Mouse (Mus musculus): ENCODE results near the gene Vps26b. TPM values are rescaled to one million over a fixed set of nuclear protein-coding genes. Genes with fewer than 3 reads are reported as not detected.
A peak's percentile ranks its signal among the peaks of the same experiment; 100 is the strongest.

Gene Vps26b
- total RNA-seq, 2 experiments from 2014 or later = 110 to 112 TPM

- intact Hi-C loops (cut with DNase I) = no loop called here
- DNase-seq (ENCODE audit: low spot score in 2 of 2) = peak; percentile 15 to 23
Measured at GRCm38 (mm10) chr9:26998669-26999460, 31.0 kb downstream of the Vps26b start.

DNA sequence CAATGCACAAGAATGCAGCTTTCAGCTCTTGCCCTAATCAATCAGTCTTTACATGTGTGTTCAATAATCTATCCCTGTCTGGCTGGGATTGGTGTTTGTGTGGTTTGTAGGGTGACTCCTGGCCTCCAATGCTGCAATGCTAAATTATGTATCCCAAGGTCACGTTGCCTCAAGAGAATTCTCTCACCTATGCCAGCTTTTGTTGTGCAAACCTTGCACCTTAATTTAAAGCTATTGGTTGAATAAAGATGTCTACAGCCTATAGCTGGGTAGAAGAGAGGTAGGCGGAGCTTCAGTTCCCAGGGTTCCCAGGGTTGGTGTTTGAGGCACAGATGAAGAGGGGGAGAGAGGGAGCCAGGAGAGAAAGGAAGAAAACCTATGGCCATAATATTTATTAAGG, 32.4 kb downstream of the Vps26b start:
- no peak for DNase-seq (ENCODE audit: low spot score in 2 of 2)
- intact Hi-C loops (cut with DNase I) = no loop called here

GRCm38 (mm10) chr9:26997062-26997461, 32.8 kb downstream of the Vps26b start:
- no peak for DNase-seq (ENCODE audit: low spot score in 2 of 2)
- intact Hi-C loops (cut with DNase I) = no loop called here

- DNase-seq (ENCODE audit: low spot score in 2 of 2) = no peak
- intact Hi-C loops (cut with DNase I) = no loop called here
Measured at GRCm38 (mm10) chr9:26993900-26994299, 36.0 kb downstream of the Vps26b start.

- DNase-seq (ENCODE audit: low spot score in 2 of 2) = no peak
- intact Hi-C loops (cut with DNase I) = no loop called here
Measured at GRCm38 (mm10) chr9:26993118-26993517, 36.7 kb downstream of the Vps26b start.

- DNase-seq (ENCODE audit: low spot score in 2 of 2) = no peak
- intact Hi-C loops (cut with DNase I) = no loop called here
Measured at GRCm38 (mm10) chr9:26990181-26990580, 39.7 kb downstream of the Vps26b start.

DNA sequence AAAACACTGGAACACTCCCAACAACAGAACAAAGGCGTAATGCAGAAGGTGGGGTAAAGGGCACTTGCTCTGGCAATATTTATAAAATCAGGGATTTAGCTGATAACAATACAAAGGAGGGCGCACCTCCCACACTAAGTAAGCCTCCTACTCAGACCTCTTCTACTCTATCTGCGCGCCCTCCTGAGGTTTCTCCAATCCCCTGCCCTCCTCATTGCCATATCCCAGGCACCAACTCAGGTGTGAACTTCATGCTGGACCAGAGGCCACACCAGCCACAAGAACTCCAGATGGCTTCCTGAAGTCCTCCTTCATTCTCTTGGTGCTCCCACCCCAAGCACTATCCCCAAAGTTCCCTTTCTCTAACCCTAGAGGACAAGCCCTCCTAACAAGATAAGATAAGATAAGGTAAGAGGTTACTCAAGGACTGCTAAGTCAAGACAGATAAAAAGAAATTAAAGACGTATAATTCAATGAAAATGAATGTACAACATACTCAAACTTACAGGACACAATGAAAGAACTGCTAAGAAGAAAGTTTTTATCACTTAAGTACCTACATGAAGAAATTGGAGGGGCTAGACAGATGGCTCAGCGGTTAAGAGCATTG, 44.1 kb downstream of the Vps26b start:
- DNase-seq (ENCODE audit: low spot score in 2 of 2) = no peak

GRCm38 (mm10) chr9:26985090-26985613, 44.7 kb downstream of the Vps26b start:
- no peak for DNase-seq (ENCODE audit: low spot score in 2 of 2)
- intact Hi-C loops (cut with DNase I) = no loop called here

More for the DNA sequence above, 44.1 kb downstream of the Vps26b start:
- intact Hi-C loops (cut with DNase I) = no loop called here

DNA sequence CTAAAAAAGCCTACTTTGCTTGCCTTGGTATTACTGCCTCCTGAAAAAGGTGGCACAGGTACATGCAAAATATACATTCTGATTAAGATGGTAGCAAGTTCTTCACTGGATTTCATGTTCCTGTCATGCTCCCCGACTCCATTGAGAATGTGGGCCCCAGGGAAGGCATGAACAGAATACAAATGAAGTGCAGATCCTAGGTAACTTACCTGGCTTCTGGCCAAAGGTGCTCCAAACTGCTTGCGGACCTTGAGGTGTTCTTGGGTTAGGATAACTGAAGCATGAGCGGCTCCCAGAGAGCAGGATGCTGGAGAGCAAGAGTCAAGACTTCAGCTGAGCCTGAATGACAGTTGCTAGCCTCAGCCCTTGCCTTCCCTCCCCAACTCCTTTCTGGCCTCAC, 51.1 kb downstream of the Vps26b start:
- no peak for DNase-seq (ENCODE audit: low spot score in 2 of 2)
- intact Hi-C loops (cut with DNase I) = no loop called here

DNA sequence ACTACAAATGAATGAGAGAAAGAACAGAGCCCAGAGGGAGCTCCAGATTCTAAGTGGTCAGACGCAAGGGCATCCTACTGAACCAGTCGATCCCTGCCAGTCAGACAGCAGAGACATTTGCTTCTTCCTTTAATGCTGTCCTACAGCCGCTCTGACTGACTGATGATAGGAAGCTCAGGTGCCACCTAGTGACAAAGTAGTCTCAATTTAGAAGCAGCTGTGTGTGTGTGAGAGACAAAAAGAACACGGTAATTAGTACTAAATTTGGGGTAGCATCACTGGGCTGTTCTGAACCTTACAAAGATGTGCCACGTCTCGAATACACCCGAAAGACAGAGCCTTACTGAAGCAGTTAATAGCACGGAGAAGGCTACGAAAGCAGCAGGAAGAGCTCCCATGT, 52.1 kb downstream of the Vps26b start:
- intact Hi-C loops (cut with DNase I) = no loop called here
- peak in 1 of 2 experiments; percentile 23 for DNase-seq (ENCODE audit: low spot score in 2 of 2)

Other genes starting within 250 kb of the Vps26b start
- gene Glb1l2, start 223.6 kb downstream of the Vps26b start, total RNA-seq (2021) = under 1 TPM; 0.11 to 0.61 TPM
- not detected for gene Glb1l3, start 169.2 kb downstream of the Vps26b start, total RNA-seq (2021)
- gene Gm1110, start 107.0 kb downstream of the Vps26b start, total RNA-seq (2021) = not detected
- gene Acad8, start 30.5 kb downstream of the Vps26b start, total RNA-seq (2021) = 10 to 100 TPM; 30.1 to 30.6 TPM
- gene Thyn1, start 30.4 kb downstream of the Vps26b start, total RNA-seq (2021) = 10 to 100 TPM; 65.7 to 69.2 TPM
- gene Ncapd3, start 110 bp upstream of the Vps26b start, total RNA-seq (2021) = 10 to 100 TPM; 15.3 to 16.3 TPM
- gene Jam3, start 125.4 kb upstream of the Vps26b start, total RNA-seq (2021) = 10 to 100 TPM; 24.1 to 26.9 TPM